Mouse (Mus musculus): Measurements from ENCODE around the gene Slc29a2. TPM values are rescaled to one million over a fixed set of nuclear protein-coding genes. Genes with fewer than 3 reads are reported as not detected.
A peak's percentile ranks its signal among the peaks of the same experiment; 100 is the strongest.

Slc29a2 gene
- total RNA-seq, 2 experiments from 2014 or later: 22.0 to 24.1 TPM

DNA sequence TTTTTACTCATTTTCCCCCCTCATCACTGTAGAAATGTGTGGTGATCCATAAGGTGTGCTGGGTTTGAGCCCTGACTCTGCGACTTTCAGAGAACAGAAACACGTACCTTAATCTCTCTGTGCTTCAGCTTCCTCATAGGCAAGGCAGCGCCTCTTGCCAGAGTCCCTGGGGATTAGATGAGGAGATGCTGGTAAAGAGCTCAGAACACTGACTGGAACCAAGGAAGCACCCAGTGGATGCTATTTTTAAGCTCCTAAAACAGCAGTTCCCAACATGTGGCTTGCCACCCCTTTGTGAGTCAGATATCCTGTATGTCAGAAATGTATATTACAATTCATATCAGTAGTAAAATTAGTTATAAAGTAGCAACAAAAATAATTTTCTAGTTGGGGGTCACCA is 5.5 kb upstream of the Slc29a2 start:
- intact Hi-C loops (cut with DNase I): no loop called here
- DNase-seq (ENCODE audit: extremely low spot score in 1 of 2, low spot score in 2 of 2): no peak

DNA sequence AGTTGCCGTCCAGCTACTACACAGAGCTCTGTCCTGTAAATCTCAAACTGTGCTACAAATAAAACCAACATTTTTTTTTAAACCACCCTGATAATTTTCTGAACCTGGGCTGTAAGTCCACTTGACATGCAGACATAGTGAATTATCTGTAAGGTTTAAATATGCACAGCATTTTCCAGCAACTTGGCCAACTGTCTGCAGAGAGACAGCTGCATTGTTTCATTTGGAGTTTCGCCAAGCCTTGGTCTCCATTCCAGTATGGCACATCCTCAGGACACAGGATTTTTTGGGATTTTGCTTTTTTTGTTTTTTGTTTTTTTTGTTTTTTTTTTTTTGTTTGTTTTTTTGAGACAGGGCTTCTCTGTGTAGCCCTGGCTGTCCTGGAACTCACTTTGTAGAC is 2.2 kb upstream of the Slc29a2 start:
- intact Hi-C loops (cut with DNase I): no loop called here
- no peak for DNase-seq (ENCODE audit: extremely low spot score in 1 of 2, low spot score in 2 of 2)

DNA sequence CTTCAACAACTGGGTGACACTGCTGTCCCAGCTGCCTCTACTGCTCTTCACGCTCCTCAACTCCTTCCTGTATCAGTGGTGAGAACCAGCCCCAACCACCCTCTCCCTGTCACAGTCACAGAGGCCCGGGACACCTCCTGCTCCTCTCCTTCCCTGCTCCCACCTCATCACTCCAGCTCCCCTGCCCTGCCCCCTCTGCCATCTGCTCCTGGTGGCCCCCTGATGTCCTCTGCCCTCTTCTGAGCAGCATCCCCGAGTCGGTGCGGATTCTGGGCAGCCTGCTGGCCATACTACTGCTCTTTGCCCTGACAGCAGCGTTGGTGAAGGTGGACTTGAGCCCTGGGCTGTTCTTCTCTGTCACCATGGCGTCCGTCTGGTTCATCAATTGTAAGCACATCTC is 2.5 kb downstream of the Slc29a2 start:
- DNase-seq (ENCODE audit: extremely low spot score in 1 of 2, low spot score in 2 of 2): peak in 1 of 2 experiments; percentile 30
- intact Hi-C loops (cut with DNase I): no loop called here

DNA sequence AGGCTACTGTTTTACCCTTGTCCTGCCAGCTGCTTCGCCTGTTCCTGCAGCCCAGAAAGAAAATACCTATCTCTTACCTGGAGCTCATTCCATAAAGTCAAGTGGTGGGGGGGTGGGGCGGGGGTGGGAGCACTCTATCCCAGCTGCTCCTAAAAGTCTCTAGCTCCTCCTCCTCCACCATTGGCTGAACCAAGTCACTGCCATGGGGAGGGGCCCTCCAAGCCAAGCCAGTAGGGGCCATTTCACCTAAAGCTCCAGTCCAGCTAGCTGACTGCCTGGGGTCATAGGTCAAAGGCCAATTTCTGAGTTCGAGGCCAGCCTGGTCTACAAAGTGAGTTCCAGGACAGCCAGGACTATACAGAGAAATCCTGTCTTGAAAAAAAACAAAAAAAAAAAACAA is 9.0 kb downstream of the Slc29a2 start:
- peak in 1 of 2 experiments; percentile 28 for DNase-seq (ENCODE audit: extremely low spot score in 1 of 2, low spot score in 2 of 2)
- intact Hi-C loops (cut with DNase I): no loop called here

DNA sequence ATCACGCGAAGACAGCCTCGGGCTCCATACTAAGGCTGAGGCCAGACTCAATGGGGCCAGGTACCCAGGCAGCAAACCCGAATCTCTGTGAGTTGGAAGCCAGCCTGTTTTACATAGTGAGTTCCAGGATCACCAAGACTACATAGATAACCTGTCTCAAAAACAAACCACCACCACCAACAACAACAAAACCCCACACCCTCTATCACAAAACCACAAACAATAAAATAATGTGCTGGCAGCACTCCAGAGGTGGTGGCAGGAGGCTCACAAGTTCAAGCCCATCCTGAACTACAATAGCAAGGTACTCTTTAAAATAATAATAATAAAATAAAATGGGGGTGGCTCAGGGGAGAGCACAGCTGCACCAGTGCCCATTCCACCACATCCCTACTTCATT is 12.9 kb downstream of the Slc29a2 start:
- no peak for DNase-seq (ENCODE audit: extremely low spot score in 1 of 2, low spot score in 2 of 2)
- intact Hi-C loops (cut with DNase I): no loop called here

DNA sequence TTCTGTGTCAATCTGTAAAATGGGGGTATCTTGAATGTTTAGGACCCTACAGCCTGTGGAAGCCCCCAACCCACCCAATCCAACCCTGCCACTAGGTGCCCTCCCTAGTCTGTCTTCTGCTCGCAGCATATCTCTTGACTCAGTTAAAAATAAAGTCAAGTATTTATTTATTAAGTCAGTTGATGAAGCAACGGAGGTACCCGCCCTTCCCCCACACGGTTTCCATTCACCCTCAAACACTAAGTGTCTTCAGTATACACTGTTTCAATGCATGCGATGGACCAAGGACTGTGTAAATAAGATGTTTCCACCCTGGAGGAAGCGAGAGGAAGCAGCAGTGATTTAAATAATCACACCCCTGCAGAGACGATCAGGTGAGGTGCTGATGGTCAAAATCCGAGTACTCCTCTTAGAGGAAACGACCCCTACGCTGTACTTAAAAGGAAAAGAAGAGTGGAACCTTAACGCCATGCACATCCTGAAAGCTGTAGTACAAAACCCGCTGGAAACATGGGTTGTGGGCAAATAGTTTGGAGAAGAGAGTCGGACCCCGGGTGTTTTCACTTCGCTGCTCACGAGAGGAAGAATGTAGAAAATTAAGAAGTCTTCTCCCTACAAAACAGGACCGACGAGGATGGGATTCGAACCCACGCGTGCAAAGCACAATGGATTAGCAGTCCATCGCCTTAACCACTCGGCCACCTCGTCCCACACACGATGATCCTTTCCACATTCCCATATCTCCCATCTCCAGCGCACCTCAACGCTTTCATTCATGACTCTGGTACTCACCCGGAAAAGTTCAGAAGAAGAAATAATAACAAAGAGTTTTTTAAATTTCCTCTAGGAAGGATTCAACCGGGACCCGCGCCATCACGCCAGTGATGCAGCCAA is 14.3 kb downstream of the Slc29a2 start:
- DNase-seq (ENCODE audit: extremely low spot score in 1 of 2, low spot score in 2 of 2): peak; percentile 77 to 82
- intact Hi-C loops (cut with DNase I): no loop called here

DNA sequence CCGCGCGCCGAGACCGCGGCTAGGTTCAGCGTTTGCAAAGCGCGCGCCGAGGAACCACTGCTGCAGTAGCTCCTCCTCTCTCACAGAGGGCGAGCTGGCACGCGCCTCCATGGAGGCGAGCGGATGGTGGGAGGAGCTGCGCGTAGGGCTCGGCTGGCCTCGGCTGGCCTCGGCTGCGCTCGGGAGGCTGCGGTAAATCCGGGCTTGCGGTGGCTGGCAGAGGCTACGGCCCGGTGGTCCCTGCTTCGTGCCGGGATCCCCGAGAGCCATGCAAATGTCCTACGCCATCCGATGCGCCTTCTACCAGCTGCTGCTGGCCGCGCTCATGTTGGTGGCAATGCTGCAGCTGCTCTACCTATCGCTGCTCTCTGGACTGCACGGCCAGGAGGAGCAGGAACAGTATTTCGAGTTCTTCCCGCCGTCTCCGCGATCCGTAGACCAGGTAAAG is 15.1 kb downstream of the Slc29a2 start, which contains the start of the genes B4gat1 and AC124502.3:
TSS of gene B4gat1 (plus strand) at position 118 of the 448 bp plus-strand sequence.
TSS of gene AC124502.3 (plus strand) at position 183 of the 448 bp plus-strand sequence.
- DNase-seq (ENCODE audit: extremely low spot score in 1 of 2, low spot score in 2 of 2): peak; percentile 89 to 95
- intact Hi-C loops (cut with DNase I): no loop called here

DNA sequence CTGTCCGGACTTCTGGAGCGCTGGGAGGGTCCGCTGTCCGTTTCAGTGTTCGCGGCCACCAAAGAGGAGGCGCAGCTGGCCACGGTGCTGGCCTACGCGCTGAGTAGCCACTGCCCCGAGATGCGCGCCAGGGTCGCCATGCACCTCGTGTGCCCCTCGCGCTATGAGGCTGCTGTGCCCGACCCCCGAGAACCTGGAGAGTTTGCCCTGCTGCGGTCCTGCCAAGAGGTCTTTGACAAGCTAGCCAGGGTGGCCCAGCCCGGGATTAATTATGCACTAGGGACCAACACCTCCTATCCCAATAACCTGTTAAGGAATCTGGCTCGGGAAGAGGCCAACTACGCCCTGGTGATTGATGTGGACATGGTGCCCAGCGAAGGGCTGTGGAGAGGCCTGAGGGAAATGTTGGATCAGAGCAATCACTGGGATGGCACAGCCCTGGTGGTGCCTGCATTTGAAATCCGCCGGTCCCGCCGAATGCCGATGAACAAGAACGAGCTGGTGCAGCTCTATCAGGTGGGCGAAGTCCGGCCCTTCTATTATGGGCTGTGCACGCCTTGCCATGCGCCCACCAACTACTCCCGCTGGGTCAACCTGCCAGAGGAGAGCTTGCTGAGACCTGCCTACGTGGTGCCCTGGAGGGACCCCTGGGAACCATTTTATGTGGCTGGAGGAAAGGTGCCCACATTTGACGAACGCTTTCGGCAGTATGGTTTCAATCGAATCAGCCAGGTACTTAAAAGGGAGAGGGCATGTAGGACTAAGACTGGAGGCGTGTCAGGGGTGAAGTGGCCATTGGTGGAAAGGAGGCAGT is 15.8 kb downstream of the Slc29a2 start:
- intact Hi-C loops (cut with DNase I): no loop called here
- peak in 1 of 2 experiments; percentile 50 for DNase-seq (ENCODE audit: extremely low spot score in 1 of 2, low spot score in 2 of 2)

DNA sequence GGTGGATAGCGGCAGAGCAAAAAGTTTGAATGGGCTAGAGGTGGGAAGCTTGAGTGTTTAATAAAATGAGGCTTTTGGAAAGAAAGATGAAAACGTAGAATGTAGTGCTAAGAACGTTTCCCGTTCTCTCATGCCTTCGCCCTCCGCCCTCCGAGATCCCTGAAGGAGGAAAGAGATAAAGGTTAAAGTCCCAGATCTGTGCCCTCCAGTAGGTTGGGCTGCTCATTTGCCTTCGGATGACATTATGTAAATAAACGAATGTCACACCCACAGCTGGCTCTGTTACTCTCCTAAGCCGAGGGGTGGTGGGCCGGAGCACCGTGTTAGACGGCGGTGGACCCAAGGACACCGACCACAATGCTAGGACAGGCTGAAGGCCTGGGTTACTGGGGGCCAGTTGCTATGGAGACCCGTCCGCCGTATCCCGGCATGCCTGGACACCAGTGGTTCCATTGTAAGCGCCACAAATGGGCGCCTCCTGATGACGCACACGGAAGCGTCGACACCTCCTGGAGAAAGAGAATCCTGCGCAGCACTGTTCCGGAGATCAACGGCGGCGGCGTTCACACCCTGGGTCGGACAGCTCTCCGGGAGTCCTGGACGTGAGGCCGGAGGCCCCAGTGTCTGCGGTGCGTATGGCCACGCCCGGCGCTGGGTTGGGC is 17.3 kb downstream of the Slc29a2 start, which contains the start of gene Brms1:
TSS of gene Brms1 (plus strand) at position 493 of the 662 bp plus-strand sequence.
- peak; percentile 91 to 95 for DNase-seq (ENCODE audit: extremely low spot score in 1 of 2, low spot score in 2 of 2)
- intact Hi-C loops (cut with DNase I): no loop called here

DNA sequence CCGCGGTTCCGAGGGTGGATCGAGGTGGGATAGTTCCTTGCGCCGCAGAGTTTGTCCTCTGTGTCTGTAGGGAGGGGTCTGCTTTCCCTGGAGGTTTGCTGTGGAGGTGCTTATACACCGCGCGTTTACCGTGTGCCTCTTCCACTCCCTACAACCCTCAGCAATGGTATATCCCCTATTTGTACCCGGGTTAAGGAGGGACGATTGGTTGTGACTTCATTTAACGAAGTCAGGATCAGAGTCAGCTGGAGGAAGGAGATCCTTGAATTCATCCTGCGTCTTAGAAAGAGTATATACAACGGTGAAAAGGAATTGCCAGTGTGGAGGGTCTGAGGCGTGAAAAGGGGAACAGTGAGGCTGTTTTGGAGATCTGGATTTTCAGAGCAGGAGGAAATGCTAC is 17.9 kb downstream of the Slc29a2 start:
- intact Hi-C loops (cut with DNase I): no loop called here
- DNase-seq (ENCODE audit: extremely low spot score in 1 of 2, low spot score in 2 of 2): no peak

DNA sequence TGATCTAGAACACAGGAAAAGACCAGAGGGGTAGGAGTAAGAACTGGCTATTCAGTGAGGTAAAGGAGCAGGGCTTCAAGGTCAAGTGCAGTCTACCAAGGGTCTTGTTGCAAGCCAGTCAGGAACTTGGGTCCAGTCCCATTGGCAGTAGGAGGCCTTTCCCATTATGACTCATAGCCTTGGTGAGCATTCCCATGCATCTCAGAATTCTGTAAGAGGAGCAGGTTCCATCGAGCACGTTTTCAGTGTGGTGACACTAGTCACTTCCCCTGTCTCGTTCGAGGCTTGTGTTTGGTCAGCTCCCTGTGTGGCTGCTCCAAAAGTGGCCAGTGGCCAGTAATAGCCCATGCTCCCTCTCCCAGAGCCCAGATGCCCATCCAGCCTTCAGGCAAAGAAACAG is 21.9 kb downstream of the Slc29a2 start:
- no peak for DNase-seq (ENCODE audit: extremely low spot score in 1 of 2, low spot score in 2 of 2)
- intact Hi-C loops (cut with DNase I): no loop called here

DNA sequence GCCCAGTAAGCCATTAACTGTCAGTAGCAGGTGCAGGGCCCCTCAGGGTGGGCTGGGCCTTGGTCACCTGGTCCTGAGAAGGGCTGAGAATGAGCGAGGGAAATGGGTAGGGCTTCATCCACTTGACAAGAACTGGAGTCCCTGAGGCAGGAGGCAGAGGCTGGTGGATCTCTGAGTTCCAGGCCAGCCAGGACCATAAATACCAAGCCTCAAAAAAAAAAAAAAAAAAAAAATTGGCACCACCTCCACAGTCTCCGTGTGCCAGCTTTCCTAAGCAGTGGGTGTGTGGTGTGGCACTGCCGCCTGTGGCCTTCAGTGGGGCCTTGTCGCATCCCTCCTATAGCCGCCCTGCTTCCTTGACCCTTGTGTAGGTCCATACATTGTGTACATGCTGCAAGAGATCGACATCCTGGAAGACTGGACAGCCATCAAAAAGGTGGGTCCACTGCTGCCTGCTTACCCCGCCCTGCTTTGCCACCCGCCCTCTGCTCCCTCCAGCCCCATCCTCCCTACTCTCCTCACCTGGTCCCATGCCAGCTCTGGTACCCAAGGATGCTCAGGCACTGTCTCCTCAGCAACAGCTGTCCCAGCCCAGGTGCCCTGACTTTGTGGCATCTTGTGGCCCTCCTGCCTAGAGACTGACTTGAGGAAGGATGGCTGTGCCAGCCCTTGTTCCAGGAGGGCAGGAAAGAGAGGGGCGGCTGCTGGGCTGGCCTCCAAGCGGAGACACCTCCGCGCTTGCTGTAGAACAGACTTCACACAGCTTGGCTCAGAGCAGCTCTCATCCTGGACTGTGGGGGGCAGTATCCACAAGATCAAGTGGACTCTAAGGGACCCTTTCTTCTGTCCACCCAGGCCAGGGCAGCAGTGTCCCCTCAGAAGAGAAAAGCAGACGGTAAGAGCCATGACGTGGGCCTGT is 24.7 kb downstream of the Slc29a2 start:
- peak in 1 of 2 experiments; percentile 68 for DNase-seq (ENCODE audit: extremely low spot score in 1 of 2, low spot score in 2 of 2)
- intact Hi-C loops (cut with DNase I): no loop called here

DNA sequence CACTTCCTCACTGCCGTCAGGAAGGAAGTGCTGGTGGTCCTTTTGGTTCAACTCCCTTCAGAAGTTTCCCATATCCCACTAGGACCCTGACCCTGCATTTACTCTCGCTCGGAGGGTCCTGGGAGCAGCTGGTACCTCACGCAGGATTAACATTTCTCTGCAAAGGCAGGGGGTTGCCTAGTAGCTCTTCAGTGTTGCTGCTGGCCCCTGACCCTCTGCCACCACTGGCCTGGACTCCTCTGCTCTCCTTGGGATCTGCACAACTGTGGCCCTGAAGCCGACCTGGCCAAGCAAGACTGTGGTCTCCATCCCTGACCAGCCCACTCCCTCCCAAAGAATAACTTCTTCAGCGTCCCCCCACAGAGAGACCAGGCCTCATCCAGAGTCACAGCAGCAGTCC is 25.7 kb downstream of the Slc29a2 start:
- intact Hi-C loops (cut with DNase I): no loop called here
- no peak for DNase-seq (ENCODE audit: extremely low spot score in 1 of 2, low spot score in 2 of 2)

DNA sequence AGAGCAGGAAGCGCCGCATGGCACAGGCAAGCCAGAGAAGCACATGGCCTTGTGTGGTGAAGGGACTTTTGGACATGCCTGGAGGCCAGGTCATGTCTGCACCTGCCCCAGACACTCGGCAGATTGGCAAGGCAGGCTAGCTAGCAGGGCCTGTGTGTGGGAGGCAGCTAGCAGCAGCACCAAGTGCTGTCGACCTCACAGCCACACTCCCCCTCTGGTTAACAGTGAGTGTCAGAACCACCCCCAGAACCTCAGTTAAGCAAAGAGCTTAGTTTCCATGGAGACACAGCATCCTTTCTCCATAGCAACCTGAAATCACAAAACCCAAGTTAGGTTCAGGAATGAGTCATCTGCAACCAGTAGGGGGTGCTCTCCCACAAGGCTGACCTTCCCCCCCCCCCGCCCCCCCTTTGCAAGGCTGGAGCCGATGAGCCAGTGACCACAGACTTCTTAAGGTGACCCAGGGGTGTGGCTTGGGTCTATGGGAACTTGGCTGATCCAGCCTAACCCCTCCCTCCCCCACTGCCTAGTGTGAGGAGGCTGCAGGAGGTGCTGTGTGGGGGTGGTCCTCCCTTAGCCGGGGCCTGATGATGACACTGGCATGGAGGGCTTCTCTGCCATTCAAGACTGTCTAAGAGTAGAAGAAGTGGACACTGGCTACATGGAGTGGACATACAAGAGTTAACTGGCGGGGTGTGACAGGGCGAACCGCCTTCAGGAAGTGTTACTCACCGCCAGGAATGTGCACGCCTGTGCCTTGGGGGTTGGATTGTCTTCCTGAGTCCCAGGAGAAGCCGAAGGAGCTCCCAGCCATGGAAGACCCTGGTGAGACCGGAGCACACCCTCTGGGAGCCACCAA is 26.6 kb downstream of the Slc29a2 start, which contains the start of gene Rin1:
TSS of gene Rin1 (plus strand) at position 435 of the 859 bp plus-strand sequence.
- DNase-seq (ENCODE audit: extremely low spot score in 1 of 2, low spot score in 2 of 2): peak; percentile 70 to 71
- intact Hi-C loops (cut with DNase I): no loop called here

DNA sequence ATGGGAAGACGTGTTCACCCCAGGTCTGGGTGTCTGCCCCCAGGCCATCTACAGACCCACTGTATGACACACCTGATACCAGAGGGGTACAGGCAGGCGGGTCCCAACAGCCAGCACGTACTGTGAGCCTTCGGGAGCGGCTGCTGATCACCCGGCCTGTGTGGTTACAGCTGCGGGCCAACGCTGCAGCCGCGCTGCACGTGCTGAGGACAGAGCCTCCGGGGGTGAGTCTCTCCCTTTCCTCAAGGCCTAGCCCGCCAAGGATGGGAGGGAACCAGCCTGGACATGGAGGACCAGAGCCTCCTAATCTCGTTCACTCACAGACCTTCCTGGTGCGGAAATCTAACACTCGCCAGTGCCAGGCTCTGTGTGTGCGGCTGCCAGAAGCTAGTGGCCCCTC is 27.4 kb downstream of the Slc29a2 start:
- DNase-seq (ENCODE audit: extremely low spot score in 1 of 2, low spot score in 2 of 2): peak in 1 of 2 experiments; percentile 60
- intact Hi-C loops (cut with DNase I): no loop called here

DNA sequence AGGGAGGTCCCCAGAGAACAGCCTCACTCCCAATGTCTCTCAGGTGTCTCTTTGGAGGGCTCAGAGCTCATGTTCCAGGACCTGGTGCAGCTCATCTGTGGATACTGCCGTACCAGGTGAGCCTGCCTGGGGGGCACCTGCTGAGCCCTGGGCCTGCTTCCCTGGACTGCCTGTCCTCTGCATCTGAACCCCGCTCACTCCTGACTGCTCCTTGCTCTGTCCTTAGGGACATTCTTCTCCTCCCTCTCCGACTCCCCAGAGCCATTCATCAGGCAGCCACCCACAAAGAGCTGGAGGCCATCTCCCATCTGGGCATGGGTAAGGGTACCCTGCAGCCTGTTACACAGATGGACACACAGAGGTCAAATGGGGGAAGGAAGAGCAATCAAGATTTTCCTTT is 27.9 kb downstream of the Slc29a2 start:
- no peak for DNase-seq (ENCODE audit: extremely low spot score in 1 of 2, low spot score in 2 of 2)
- intact Hi-C loops (cut with DNase I): no loop called here

DNA sequence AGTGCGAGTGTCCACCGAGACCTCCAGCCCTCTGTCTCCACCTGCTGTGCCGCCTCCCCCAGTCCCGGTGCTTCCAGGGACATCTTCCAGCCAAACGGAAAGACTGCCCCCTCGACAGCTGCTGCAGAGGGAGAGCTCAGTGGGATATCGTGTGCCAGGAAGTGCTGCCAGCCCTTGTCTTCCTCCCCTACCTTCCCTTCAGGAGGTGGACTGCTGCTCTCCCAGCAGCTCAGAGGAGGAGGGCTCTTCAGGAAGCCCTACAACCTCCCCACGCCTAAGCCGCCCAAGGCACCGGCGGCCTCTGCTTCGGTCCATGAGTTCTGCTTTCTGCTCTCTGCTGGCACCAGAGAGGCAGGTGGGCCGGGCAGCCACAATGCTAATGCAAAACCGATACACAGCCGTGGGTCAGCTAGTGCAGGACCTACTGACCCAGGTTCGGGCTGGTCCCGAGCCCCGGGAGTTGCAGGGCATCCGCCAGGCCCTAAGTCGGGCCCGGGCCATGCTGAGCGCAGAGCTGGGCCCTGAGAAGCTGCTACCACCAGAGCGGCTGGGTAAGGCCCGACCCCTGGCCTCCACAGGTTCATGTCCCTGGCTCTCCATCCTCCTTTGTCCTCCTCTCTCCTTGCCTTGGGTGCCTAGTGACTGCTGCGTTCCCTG is 28.6 kb downstream of the Slc29a2 start:
- intact Hi-C loops (cut with DNase I): no loop called here
- DNase-seq (ENCODE audit: extremely low spot score in 1 of 2, low spot score in 2 of 2): no peak

Measured in left cerebral cortex, postnatal 10 days (tissue).